25 mouse cellular contexts compared by ENCODE assay signal in genomic region chr9:120542241-120542640, GRCm38 (mm10). TPM values are rescaled to one million over a fixed set of nuclear protein-coding genes. Genes with fewer than 3 reads are reported as not detected.
A peak's percentile ranks its signal among the peaks of the same experiment; 100 is the strongest.
DNase-seq lines count a peak whose midpoint lies in the region; ATAC-seq lines count a peak whose summit lies in the region.
"Had no signal": no experiment of that assay in that cellular context is flagged by ENCODE, and none has a peak within 500 bp of the region (broad histone marks: within the 10 kb centered on the region; RNA-seq: fewer than 3 reads in every experiment).

No protein-coding gene starts in this region.

- H3K27ac ChIP-seq in hindbrain, embryonic 10.5 days, result no peak overlapping the region
- H3K27ac ChIP-seq in hindbrain, embryonic 12.5 days, result no peak overlapping the region
- peak overlapping the region; percentile 22; the same call in 1 of the 2 replicates for H3K27ac ChIP-seq in embryonic facial prominence, embryonic 13.5 days
- 0 out of 2 replicates have a peak overlapping the region, but pooled peaks have one; percentile 12 for H3K27ac ChIP-seq in stomach, embryonic 14.5 days (ENCODE audit: low read length)
- H3K27ac ChIP-seq: heart, adult 2 months; layer of hippocampus, adult 2 months; liver, embryonic 14.5 days; macrophage; midbrain, embryonic 12.5 days had no signal

- peaks cover 44% of the 10 kb centered on the region for H3K27me3 ChIP-seq in hindbrain, embryonic 10.5 days (ENCODE audit: insufficient read depth, poor library complexity, severe bottlenecking)
- H3K27me3 ChIP-seq in hindbrain, embryonic 12.5 days, result peaks cover 43% of the 10 kb centered on the region
- peaks cover 28% of the 10 kb centered on the region for H3K27me3 ChIP-seq in embryonic facial prominence, embryonic 13.5 days
- H3K27me3 ChIP-seq in stomach, embryonic 14.5 days (ENCODE audit: control insufficient read depth, insufficient read depth, low read length), result no peaks in the 10 kb centered on the region
- H3K27me3 ChIP-seq: CH12.LX had no signal

- ATAC-seq in hindbrain, embryonic 12.5 days (ENCODE audit: low FRiP score), result no peak
- no peak for ATAC-seq in embryonic facial prominence, embryonic 13.5 days (ENCODE audit: insufficient number of reproducible peaks, insufficient read depth, low FRiP score, low TSS enrichment, low read depth)
- ATAC-seq in stomach, embryonic 14.5 days (ENCODE audit: insufficient number of reproducible peaks, insufficient read depth, low FRiP score, low read depth), result no peak
- ATAC-seq: forebrain, embryonic 14.5 days had no signal

- WGBS in hindbrain, embryonic 10.5 days, result 20% methylated on average over 6 of the region's 6 CpGs
- 16% methylated on average over 6 of the region's 6 CpGs for whole genome bisulfite sequencing in hindbrain, embryonic 12.5 days
- 1% methylated on average over 6 of the region's 6 CpGs for WGBS in embryonic facial prominence, embryonic 13.5 days
- 21% methylated on average over 6 of the region's 6 CpGs for WGBS in stomach, embryonic 14.5 days

- peaks cover 37% of the 10 kb centered on the region for H3K4me1 ChIP-seq in hindbrain, embryonic 10.5 days (replicated peaks)
- peaks cover 18% of the 10 kb centered on the region for H3K4me1 ChIP-seq in hindbrain, embryonic 12.5 days
- H3K4me1 ChIP-seq in embryonic facial prominence, embryonic 13.5 days, result peaks cover 36% of the 10 kb centered on the region
- peaks cover 17% of the 10 kb centered on the region; the same call in 1 of the 2 replicates for H3K4me1 ChIP-seq in stomach, embryonic 14.5 days (ENCODE audit: control insufficient read depth, insufficient read depth, low read length)

- H3K4me3 ChIP-seq in hindbrain, embryonic 10.5 days, result no peak overlapping the region
- H3K4me3 ChIP-seq in hindbrain, embryonic 12.5 days, result no peak overlapping the region
- no peak overlapping the region for H3K4me3 ChIP-seq in embryonic facial prominence, embryonic 13.5 days
- H3K4me3 ChIP-seq in stomach, embryonic 14.5 days (ENCODE audit: low read depth, low read length), result no peak overlapping the region
- H3K4me3 ChIP-seq: heart, adult 2 months; layer of hippocampus, adult 2 months; midbrain, embryonic 12.5 days had no signal

- H3K36me3 ChIP-seq in hindbrain, embryonic 10.5 days, result no peaks in the 10 kb centered on the region
- no peaks in the 10 kb centered on the region for H3K36me3 ChIP-seq in hindbrain, embryonic 12.5 days
- no peaks in the 10 kb centered on the region for H3K36me3 ChIP-seq in embryonic facial prominence, embryonic 13.5 days
- no peaks in the 10 kb centered on the region for H3K36me3 ChIP-seq in stomach, embryonic 14.5 days (ENCODE audit: control insufficient read depth, insufficient read depth, low read length)
- H3K36me3 ChIP-seq: midbrain, embryonic 12.5 days had no signal

- H3K4me2 ChIP-seq in hindbrain, embryonic 12.5 days (replicated peaks), result no peak overlapping the region
- H3K4me2 ChIP-seq in embryonic facial prominence, embryonic 13.5 days, result peak overlapping the region; percentile 35
- H3K4me2 ChIP-seq in stomach, embryonic 14.5 days (replicated peaks; ENCODE audit: low read depth, low read length), result no peak overlapping the region; the same call in 1 of the 2 replicates
- H3K4me2 ChIP-seq: midbrain, embryonic 12.5 days had no signal

- no peak overlapping the region for H3K9ac ChIP-seq in hindbrain, embryonic 12.5 days
- H3K9ac ChIP-seq in embryonic facial prominence, embryonic 13.5 days, result no peak overlapping the region
- H3K9ac ChIP-seq in stomach, embryonic 14.5 days (replicated peaks; ENCODE audit: low read depth, low read length), result no peak overlapping the region
- H3K9ac ChIP-seq: liver, embryonic 14.5 days; midbrain, embryonic 12.5 days had no signal

- DNase-seq in hindbrain, embryonic 10.5 days (ENCODE audit: low spot score), result peak; percentile 23
- DNase-seq in MN1 (ENCODE audit: low spot score), result peak; percentile 72
- DNase-seq in right cerebral cortex, postnatal 25 days, result no peak
- DNase-seq in adrenal gland, postnatal 4 days (ENCODE audit: low spot score in 2 of 2), result no peak
- DNase-seq: adrenal gland, postnatal 36 days; cerebellum, adult 18-20 months; cerebellum, postnatal 36 days; gastrocnemius, postnatal 10 days; heart, adult 2 months; kidney, adult 18-20 months; kidney, postnatal 10 days; layer of hippocampus, postnatal 36 days; right cerebral cortex, postnatal 14 days; thymus, postnatal 25 days had no signal

- no peaks in the 10 kb centered on the region for H3K9me3 ChIP-seq in hindbrain, embryonic 10.5 days
- H3K9me3 ChIP-seq in hindbrain, embryonic 12.5 days (replicated peaks), result no peaks in the 10 kb centered on the region
- H3K9me3 ChIP-seq in embryonic facial prominence, embryonic 13.5 days, result no peaks in the 10 kb centered on the region
- H3K9me3 ChIP-seq in stomach, embryonic 14.5 days (ENCODE audit: control insufficient read depth, low read depth, low read length), result no peaks in the 10 kb centered on the region
- H3K9me3 ChIP-seq: midbrain, embryonic 12.5 days had no signal

RNA-seq across cellular contexts. Expression of gene Entpd3, which starts 2.6 kb away (rescaled TPM):
- 0.25 and 0.41 TPM in 2 replicates for polyA plus RNA-seq in hindbrain, embryonic 10.5 days (2016; fragmentation: Nextera tagmentation; extraction: Ambion mirVana)
- 1.1 and 1.3 TPM in 2 replicates for polyA plus RNA-seq in hindbrain, embryonic 12.5 days (2016; fragmentation: Nextera tagmentation; extraction: Ambion mirVana)
- 5.8 and 6.7 TPM in 2 replicates for polyA plus RNA-seq in embryonic facial prominence, embryonic 13.5 days (2015; fragmentation: Nextera tagmentation; extraction: Ambion mirVana)
- 6.3 and 7.7 TPM in 2 replicates for polyA plus RNA-seq in stomach, embryonic 14.5 days (2014; fragmentation: Nextera tagmentation; extraction: Ambion mirVana)
- 1 to 10 TPM in 1 of 2 experiments, under 1 TPM in 1; 0.68 to 2.2 TPM for total RNA-seq in adrenal gland, postnatal 4 days (2021)
- total RNA-seq: hematopoietic stem cell, adult 5-6 weeks; MEL had no signal
- polyA plus RNA-seq: macrophage had no signal

RNA-seq across cellular contexts. Expression of gene Rpl14, which starts 29.0 kb away (rescaled TPM):
- 673 and 781 TPM in 2 replicates for polyA plus RNA-seq in hindbrain, embryonic 10.5 days (2016; fragmentation: Nextera tagmentation; extraction: Ambion mirVana)
- polyA plus RNA-seq in hindbrain, embryonic 12.5 days (2016; fragmentation: Nextera tagmentation; extraction: Ambion mirVana), result 564 and 574 TPM in 2 replicates
- polyA plus RNA-seq in embryonic facial prominence, embryonic 13.5 days (2015; fragmentation: Nextera tagmentation; extraction: Ambion mirVana), result 771 and 950 TPM in 2 replicates
- polyA plus RNA-seq in stomach, embryonic 14.5 days (2014; fragmentation: Nextera tagmentation; extraction: Ambion mirVana), result 1,122 and 1,132 TPM in 2 replicates
- total RNA-seq in adrenal gland, postnatal 4 days (2021), result 100 to 1,000 TPM; 667 to 692 TPM

RNA-seq across cellular contexts. Expression of gene Eif1b, which starts 50.2 kb away (rescaled TPM):
- 229 and 249 TPM in 2 replicates for polyA plus RNA-seq in hindbrain, embryonic 10.5 days (2016; fragmentation: Nextera tagmentation; extraction: Ambion mirVana)
- 284 and 287 TPM in 2 replicates for polyA plus RNA-seq in hindbrain, embryonic 12.5 days (2016; fragmentation: Nextera tagmentation; extraction: Ambion mirVana)
- 195 and 207 TPM in 2 replicates for polyA plus RNA-seq in embryonic facial prominence, embryonic 13.5 days (2015; fragmentation: Nextera tagmentation; extraction: Ambion mirVana)
- polyA plus RNA-seq in stomach, embryonic 14.5 days (2014; fragmentation: Nextera tagmentation; extraction: Ambion mirVana), result 178 and 187 TPM in 2 replicates
- 10 to 100 TPM; 59.4 to 60.4 TPM for total RNA-seq in adrenal gland, postnatal 4 days (2021)

Comparison
In these comparisons a context has a peak if more than half of its experiments do, and no peak if none do; other contexts are left out.
1. DNase-seq: peak in hindbrain, embryonic 10.5 days (single experiment) and MN1 (single experiment); none in right cerebral cortex, postnatal 25 days (single experiment) and adrenal gland, postnatal 4 days (0 of 2).
2. H3K27ac ChIP-seq: peak in embryonic facial prominence, embryonic 13.5 days (single experiment) and stomach, embryonic 14.5 days (single experiment); none in hindbrain, embryonic 10.5 days (single experiment) and hindbrain, embryonic 12.5 days (single experiment).